Mouse (Mus musculus) limb, embryonic 12.5 days (tissue): ENCODE measurements around the gene 1700001P01Rik. TPM values are rescaled to one million over a fixed set of nuclear protein-coding genes. Genes with fewer than 3 reads are reported as not detected.

Experiments
- ATAC-seq: fragments of 200-750 bp; cut with Nextera tagmentation; 2 replicates; pipeline ENCODE4 v1.8.0; 2017; ENCODE audit warnings: low read depth, moderate TSS enrichment; ENCODE audit not compliant: insufficient number of reproducible peaks, insufficient read depth, low FRiP score, low TSS enrichment
- H3K27ac ChIP-seq: fragments of 300-500 bp; sonication (generic); 2 replicates; pipeline ENCODE4 v1.5.1; 2016; ENCODE audit warnings: mild to moderate bottlenecking, moderate library complexity
- H3K27me3 ChIP-seq: fragments of 300-500 bp; sonication (generic); 2 replicates; pipeline ENCODE4 v1.6.1; 2016; ENCODE audit warnings: mild to moderate bottlenecking, moderate library complexity
- H3K36me3 ChIP-seq: fragments of 300-500 bp; sonication (generic); 2 replicates; pipeline ENCODE4 v1.6.1; 2016; ENCODE audit warnings: mild to moderate bottlenecking, moderate library complexity
- H3K4me1 ChIP-seq: fragments of 300-500 bp; sonication (generic); replicated peaks from 2 replicates; pipeline ENCODE4 v1.6.1; 2016
- H3K4me2 ChIP-seq: fragments of 300-500 bp; sonication (generic); 2 replicates; pipeline ENCODE4 v1.6.1; 2016; ENCODE audit warnings: mild to moderate bottlenecking, moderate library complexity
- H3K4me3 ChIP-seq: fragments of 300-500 bp; sonication (generic); replicated peaks from 2 replicates; pipeline ENCODE4 v1.5.1; 2016; ENCODE audit warnings: mild to moderate bottlenecking
- H3K9ac ChIP-seq: fragments of 300-500 bp; sonication (generic); replicated peaks from 2 replicates; pipeline ENCODE4 v1.6.1; 2016; ENCODE audit warnings: mild to moderate bottlenecking, moderate library complexity
- H3K9me3 ChIP-seq: fragments of 300-500 bp; sonication (generic); 2 replicates; pipeline ENCODE4 v1.6.1; 2016; ENCODE audit warnings: mild to moderate bottlenecking, moderate library complexity
- WGBS: fragments of 180-500 bp; shearing (Covaris S2); methylation state at CpG from one replicate; pipeline ENCODE4 v1.1.7; 2016; 5-methylcytosine and 5-hydroxymethylcytosine counted together
- polyA plus RNA-seq: library from polyadenylated mRNA; unstranded; fragments of >200 nt; fragmentation: Nextera tagmentation; extraction: Ambion mirVana; gene quantifications from 2 replicates; pipeline ENCODE4 v1.2.1, GENCODE M21; 2016

Gene 1700001P01Rik
- polyA plus RNA-seq, 1 experiment from 2014 or later, result not detected

DNA sequence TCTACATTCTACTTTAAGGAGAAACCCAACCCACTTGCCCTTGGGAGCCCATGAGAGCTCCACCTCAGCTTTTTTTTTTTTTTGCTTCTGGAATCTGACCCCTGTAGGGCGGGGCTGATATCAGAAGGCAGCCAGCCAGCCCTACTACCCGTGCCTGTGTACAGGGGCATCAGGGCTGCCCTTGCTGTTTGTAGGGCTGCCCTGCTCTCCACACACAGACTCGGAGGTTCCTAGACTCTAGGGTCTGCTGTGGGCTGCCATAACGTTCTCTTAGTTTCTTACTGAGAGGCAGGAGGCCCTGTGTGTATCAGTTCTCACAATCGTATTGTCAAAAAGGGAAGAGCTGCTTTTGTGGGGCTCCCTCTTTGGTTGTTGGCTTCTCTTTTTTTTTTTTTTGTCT, 41.7 kb upstream of the 1700001P01Rik start:
- H3K27ac ChIP-seq, result peak overlapping the region; percentile 87

DNA sequence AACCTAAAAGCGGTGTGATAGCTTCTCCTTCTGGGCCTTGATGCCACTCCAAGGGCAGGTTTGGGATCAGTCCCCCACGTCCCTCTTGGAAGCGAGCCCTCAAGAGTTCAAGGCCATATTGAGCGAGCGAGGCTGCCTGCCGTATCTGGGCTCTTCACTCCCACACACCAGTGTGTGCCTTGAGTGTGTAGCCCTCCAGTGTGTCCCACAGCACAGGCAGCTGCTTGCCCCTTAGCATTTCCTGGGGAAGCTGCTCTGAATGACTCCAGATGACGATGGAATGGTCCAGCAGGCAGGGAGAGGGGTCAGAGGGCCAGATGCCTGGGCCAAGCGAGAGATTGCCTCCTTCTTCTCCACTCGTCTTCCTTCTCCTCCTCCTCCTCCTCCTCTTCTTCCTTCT, 41.2 kb upstream of the 1700001P01Rik start:
- Histone ChIP-seq H3K9ac (0 out of 2 replicates have a peak overlapping the region, but pooled peaks have one; percentile 35), H3K4me3 (no peak overlapping the region), H3K9me3 (no peaks in the 10 kb centered on the region), H3K4me1 (peaks cover 62% of the 10 kb centered on the region), H3K27me3 (no peaks in the 10 kb centered on the region), H3K27ac (peak overlapping the region; percentile 87), H3K4me2 (no peak overlapping the region), H3K36me3 (peaks cover 92% of the 10 kb centered on the region)
- WGBS, result 36% methylated on average over 9 of the region's 9 CpGs
- no peak for ATAC-seq

More for the DNA sequence above, 41.7 kb upstream of the 1700001P01Rik start:
- 35% methylated on average over 5 of the region's 5 CpGs for WGBS
- H3K27me3 ChIP-seq, result no peaks in the 10 kb centered on the region
- H3K4me1 ChIP-seq, result peaks cover 58% of the 10 kb centered on the region
- H3K4me2 ChIP-seq, result no peak overlapping the region
- H3K36me3 ChIP-seq, result peaks cover 94% of the 10 kb centered on the region
- no peak for ATAC-seq
- no peak overlapping the region for H3K4me3 ChIP-seq
- 0 out of 2 replicates have a peak overlapping the region, but pooled peaks have one; percentile 35 for H3K9ac ChIP-seq
- H3K9me3 ChIP-seq, result no peaks in the 10 kb centered on the region

DNA sequence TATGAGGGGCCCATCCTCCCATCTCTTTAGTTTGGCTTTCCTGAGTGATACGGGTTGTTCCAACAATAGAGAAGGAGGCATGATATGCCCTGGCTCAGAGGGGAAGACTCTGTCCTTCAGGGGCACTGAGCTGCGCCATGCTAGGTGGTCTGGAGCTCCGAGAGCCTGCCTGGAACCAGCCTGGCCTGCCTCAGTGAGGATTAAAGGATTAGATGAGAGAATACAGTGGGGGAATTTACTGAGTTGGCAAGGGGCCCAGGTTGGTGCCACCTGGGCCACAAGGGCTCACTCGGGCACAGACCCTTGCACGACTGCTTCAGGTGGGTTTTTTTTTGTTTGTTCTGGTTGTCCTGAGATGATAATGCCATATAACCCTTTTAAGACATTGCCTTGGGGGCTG, 40.5 kb upstream of the 1700001P01Rik start:
- no peak overlapping the region for H3K27ac ChIP-seq
- peaks cover 70% of the 10 kb centered on the region for H3K4me1 ChIP-seq
- H3K4me3 ChIP-seq, result no peak overlapping the region

DNA sequence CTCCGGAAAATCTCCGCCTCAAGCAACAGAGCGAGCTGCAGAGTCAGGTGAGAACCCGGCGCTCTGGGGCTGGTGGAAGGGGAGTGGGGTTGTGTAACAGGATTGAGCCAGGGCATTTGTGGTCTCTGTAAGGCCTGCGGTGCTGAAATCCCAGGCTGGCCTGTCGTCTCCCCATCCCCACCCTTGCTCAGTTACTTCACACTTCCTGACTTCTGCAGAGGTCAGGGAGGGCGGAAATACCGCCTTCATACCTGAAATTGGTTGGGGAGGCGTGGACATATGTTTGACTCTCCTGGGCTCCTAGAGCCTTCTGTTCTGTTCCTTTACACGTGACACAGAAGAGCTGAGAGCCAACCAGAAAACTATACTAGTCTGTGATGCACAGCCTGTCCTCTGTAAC, 40.0 kb upstream of the 1700001P01Rik start:
- Histone ChIP-seq H3K4me1 (peaks cover 73% of the 10 kb centered on the region), H3K27me3 (no peaks in the 10 kb centered on the region), H3K27ac (no peak overlapping the region), H3K4me3 (no peak overlapping the region), H3K36me3 (peaks cover 86% of the 10 kb centered on the region), H3K4me2 (no peak overlapping the region), H3K9me3 (no peaks in the 10 kb centered on the region), H3K9ac (0 out of 2 replicates have a peak overlapping the region, but pooled peaks have one; percentile 14)
- WGBS, result 70% methylated on average over 11 of the region's 11 CpGs
- ATAC-seq, result no peak

More for the DNA sequence above, 40.5 kb upstream of the 1700001P01Rik start:
- Histone ChIP-seq H3K9me3 (no peaks in the 10 kb centered on the region), H3K27me3 (no peaks in the 10 kb centered on the region), H3K9ac (no peak overlapping the region), H3K36me3 (peaks cover 91% of the 10 kb centered on the region), H3K4me2 (no peak overlapping the region)
- no peak for ATAC-seq
- 66% methylated on average over 5 of the region's 5 CpGs for WGBS

DNA sequence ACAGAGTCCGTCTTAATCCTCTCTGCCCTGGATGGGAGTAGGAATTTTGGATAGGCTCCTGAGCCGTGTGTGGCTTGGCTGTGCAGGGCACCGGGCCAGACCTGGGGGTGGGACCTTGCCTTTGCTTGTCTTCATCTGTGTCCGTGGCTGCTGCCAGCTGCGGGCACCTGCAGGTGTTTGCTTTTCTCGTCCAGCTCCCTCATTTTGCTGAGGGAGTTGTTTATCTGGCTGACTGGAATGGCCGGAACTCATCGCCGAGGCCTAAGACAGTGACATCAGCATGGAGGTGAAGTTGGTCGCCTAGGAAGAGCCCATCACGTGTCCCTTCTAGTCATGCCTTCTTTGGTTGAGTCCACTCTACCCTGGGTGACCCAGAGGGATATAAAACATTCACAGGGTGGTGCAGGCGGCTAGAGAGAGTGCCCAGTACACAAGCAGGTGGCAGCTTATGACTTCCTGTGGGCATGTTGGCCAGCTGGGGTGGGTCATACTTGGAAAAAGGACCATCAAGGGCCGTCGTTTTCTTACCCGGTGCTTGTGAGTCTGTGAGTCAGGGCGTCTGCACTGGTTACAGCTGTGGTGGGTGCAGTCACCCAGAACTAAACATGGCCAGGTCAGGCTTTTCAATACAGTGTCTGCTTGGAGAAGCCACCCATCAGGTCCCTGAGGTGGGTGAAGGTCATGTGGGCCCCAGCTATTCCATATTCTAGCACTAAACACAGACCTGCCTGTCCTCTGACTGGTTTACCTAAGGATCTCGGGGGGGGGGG, 38.2 kb upstream of the 1700001P01Rik start:
- no peak overlapping the region for H3K4me3 ChIP-seq
- no peaks in the 10 kb centered on the region for H3K9me3 ChIP-seq
- H3K4me2 ChIP-seq, result no peak overlapping the region
- H3K4me1 ChIP-seq, result peaks cover 85% of the 10 kb centered on the region
- no peak overlapping the region for H3K27ac ChIP-seq
- H3K9ac ChIP-seq, result no peak overlapping the region
- WGBS, result 86% methylated on average over 17 of the region's 17 CpGs
- ATAC-seq, result no peak
- no peaks in the 10 kb centered on the region for H3K27me3 ChIP-seq
- H3K36me3 ChIP-seq, result peaks cover 83% of the 10 kb centered on the region

DNA sequence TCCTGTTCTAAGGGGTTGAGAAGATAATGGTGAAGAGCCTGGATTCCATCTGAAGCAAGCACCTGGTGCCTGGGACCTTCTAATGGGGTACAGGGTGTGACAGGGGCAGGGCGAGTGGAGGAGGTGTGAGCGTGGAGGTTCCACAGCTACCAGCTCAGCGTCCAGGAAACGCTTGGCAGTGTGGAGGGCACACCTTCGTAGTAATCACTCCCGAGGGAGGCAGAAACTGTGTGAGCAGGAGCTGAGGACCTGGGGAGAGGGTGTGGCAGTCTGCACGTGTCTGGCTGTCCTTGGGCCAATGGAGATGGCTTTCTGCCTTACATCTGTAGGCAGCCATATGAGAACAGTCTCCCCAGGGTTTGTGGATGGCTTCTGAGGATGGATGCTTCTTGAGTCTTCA, 37.4 kb upstream of the 1700001P01Rik start:
- Histone ChIP-seq H3K27me3 (no peaks in the 10 kb centered on the region), H3K27ac (no peak overlapping the region), H3K4me2 (no peak overlapping the region), H3K4me3 (no peak overlapping the region), H3K9ac (0 out of 2 replicates have a peak overlapping the region, but pooled peaks have one; percentile 2), H3K4me1 (peaks cover 85% of the 10 kb centered on the region), H3K36me3 (peaks cover 84% of the 10 kb centered on the region), H3K9me3 (no peaks in the 10 kb centered on the region)
- 64% methylated on average over 7 of the region's 7 CpGs for WGBS
- ATAC-seq, result no peak

DNA sequence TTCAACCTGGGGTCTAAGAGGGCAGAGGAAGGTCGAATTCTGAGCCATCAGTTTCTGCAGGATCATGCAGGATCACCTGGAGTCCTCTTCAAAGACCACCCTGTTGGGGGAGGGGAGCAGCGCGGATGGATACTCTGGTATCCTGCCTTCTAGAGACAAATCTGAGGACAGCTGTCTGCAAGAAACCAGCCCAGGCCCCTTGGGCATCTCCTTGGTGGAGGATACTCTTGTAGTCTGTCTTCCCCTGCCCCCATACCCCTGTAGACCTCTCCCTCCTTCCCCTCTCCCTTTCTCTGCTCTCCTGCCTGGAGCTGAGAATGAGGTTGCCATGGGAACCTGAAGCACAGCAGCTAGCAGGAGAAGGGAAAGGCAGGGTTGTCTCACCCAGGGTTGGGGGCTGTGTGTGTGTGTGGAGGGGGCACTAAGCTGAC, 36.8 kb upstream of the 1700001P01Rik start:
- Histone ChIP-seq H3K4me1 (peaks cover 85% of the 10 kb centered on the region), H3K4me3 (no peak overlapping the region), H3K9ac (peak overlapping the region; percentile 42; the same call in 1 of the 2 replicates), H3K9me3 (no peaks in the 10 kb centered on the region), H3K4me2 (peak overlapping the region; percentile 13; the same call in 1 of the 2 replicates), H3K36me3 (peaks cover 83% of the 10 kb centered on the region), H3K27ac (no peak overlapping the region), H3K27me3 (no peaks in the 10 kb centered on the region)
- 44% methylated on average over 3 of the region's 3 CpGs for WGBS
- ATAC-seq, result no peak

DNA sequence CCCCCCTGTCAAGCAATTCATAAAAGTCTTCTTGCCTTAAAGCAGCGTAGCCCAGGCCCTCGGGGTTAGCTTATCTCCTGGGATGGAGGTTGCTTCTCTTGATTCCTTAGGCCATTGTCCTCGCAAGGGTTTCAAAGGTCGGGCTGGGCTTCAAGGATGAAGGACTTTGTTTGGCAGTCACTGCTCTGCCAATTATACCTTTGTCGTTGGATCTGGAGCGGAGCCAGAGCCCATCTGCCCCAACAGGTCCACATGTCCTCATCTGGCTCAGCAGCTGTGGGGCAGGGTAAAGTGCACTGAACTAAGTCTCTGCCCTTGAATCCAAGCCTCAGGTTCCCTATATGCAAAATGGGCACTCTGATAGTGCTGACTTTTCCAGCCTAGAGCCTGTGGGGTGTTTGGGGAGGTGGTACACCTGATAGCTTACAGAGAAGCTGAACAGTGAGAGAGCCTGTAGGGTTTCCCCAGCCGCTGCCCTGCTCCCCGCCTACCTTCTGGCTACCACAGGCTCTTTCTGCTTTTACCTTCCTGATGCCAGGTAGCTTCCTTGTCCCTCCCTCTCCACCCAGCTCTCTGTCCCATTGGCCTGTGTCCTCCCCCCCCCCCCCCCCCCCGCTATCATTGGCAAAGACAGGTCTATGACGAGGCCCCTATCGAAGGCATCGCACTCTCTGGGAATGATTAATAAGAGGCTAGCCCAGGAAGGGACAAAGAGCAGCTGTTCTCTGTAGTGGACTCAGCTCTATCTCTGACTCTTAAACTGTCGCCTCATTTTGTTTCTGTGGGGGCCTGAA, 36.0 kb upstream of the 1700001P01Rik start:
- Histone ChIP-seq H3K27me3 (no peaks in the 10 kb centered on the region), H3K4me3 (no peak overlapping the region), H3K4me1 (peaks cover 80% of the 10 kb centered on the region), H3K36me3 (peaks cover 84% of the 10 kb centered on the region), H3K9ac (peak overlapping the region; percentile 42; the same call in 1 of the 2 replicates), H3K27ac (peak overlapping the region; percentile 17; the same call in 1 of the 2 replicates), H3K4me2 (no peak overlapping the region), H3K9me3 (no peaks in the 10 kb centered on the region)
- no peak for ATAC-seq
- 53% methylated on average over 12 of the region's 13 CpGs for WGBS

DNA sequence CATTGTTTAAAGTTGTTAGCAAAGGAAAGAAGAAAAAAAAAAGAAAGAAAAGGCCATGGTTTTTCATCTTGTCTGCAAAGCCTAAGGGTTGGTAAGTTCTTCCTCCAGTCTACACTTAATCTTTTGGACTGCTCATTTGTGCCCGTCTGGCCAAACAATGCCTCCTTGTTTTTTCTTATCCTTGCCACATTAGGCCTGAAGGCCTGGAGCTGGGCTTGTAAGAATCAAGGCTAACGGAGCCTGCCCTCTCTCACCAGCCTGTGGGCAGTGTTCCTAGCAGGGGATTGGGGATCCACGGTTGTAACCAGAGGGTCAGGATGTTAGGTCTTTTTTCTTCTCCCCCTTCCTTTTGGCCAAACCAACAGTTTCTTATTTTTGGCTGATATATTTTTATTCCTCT, 35.3 kb upstream of the 1700001P01Rik start:
- Histone ChIP-seq H3K4me3 (no peak overlapping the region), H3K9ac (no peak overlapping the region), H3K36me3 (peaks cover 78% of the 10 kb centered on the region), H3K27me3 (no peaks in the 10 kb centered on the region), H3K4me1 (peaks cover 79% of the 10 kb centered on the region), H3K27ac (no peak overlapping the region), H3K9me3 (no peaks in the 10 kb centered on the region), H3K4me2 (no peak overlapping the region)
- ATAC-seq, result no peak
- 42% methylated on average over 3 of the region's 3 CpGs for WGBS

DNA sequence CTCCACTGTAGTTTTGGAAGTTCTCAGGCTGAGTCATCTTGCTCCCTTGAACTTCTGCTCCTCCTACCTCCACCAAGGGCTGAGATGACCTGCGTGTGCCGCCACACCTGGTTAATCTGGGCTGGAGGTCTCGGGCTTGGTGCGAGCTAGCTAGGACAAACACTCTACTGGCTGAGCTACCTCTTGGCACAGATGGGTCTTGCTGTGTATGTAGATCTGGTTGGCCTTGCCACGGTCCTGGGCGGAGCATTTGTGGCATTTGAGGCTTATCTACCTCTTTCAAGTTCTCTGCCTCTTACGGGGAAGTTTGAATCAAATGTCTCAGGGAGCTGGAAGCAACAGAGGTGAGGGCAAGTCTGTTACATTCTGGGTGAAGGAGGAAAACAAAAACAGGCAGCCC, 34.6 kb upstream of the 1700001P01Rik start:
- no peak for ATAC-seq
- Histone ChIP-seq H3K4me2 (no peak overlapping the region), H3K27ac (no peak overlapping the region), H3K4me1 (peaks cover 79% of the 10 kb centered on the region), H3K4me3 (no peak overlapping the region), H3K36me3 (peaks cover 72% of the 10 kb centered on the region), H3K9me3 (no peaks in the 10 kb centered on the region), H3K9ac (no peak overlapping the region), H3K27me3 (no peaks in the 10 kb centered on the region)
- 77% methylated on average over 7 of the region's 7 CpGs for WGBS
